Mouse (Mus musculus) adrenal gland, postnatal 0 days (tissue): ENCODE measurements around the gene Eif4g3. TPM values are rescaled to one million over a fixed set of nuclear protein-coding genes. Genes with fewer than 3 reads are reported as not detected.

Experiments used
- microRNA-seq: library from miRNA; unstranded; fragments of <30 nt; microRNA quantifications from one replicate; pipeline ENCODE4, GENCODE M21; 2016; ENCODE audit warnings: borderline replicate concordance; ENCODE audit not compliant: insufficient number of aligned reads
- polyA plus RNA-seq: library from polyadenylated mRNA; unstranded; fragments of >200 nt; fragmentation: Nextera tagmentation; extraction: Ambion mirVana; gene quantifications from 2 replicates; pipeline ENCODE4 v1.2.1, GENCODE M21; 2015

The Eif4g3 gene
- 22.2 and 29.8 TPM in 2 replicates for polyA plus RNA-seq

DNA sequence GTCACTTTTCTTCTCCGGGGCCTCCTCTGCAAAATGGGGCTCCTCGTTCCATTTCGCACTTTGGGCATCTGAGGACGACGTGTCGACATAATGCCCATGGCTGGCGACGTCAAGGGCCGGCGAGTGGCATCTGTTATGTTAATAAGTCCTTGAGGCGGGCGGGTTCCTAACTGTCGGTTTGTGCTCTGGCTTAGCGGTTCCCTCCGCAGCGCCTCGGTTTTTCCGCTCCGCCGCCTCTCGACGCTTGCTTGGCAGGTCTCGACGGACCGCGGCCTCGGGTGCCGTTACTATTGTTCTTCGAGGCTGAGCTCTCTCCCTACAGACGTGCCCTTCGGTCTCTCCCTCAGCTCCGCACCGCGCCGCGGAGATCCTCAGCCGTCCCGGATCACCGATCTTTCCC lies at the start of gene Eif4g3:
Gene Eif4g3 (plus strand): TSS at position 133 of the 400 bp plus-strand sequence.

DNA sequence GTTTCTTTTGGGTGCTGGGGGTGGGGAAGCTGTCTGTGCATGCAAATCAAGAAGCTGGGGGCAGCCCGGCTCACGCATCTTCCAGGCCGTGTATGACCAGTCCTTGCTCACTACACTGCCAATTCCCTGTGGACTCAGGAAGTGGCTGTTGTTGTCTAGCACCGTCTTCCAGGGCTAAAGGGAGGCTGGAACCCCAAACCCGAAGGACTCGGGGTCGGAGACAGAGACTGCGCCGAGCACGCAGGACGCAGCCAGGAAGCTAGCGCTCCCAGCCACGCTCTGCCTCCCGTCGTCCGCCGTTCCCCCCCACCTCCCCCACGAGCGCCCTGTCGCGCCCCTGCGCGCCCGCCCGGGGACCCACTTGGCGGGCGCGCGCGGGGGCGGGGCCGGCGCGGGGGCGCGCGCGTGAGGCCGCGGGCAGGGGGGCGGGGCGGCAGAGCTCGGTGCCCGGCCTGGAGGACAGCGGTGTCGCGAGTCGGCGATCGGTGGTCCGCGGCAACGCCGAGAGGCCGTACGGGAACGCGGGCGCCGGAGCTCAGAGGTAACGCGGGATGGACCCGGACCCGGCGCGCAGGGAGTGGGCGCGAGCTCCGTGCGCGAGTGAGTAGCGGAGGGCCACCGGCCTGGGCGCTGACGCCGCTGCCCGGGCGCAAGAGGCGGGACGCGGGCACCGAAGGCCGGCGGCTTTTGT lies 223.5 kb downstream of the Eif4g3 start, which contains the start of gene Hp1bp3:
Gene Hp1bp3 (plus strand): TSS at position 97 of the 691 bp plus-strand sequence.

DNA sequence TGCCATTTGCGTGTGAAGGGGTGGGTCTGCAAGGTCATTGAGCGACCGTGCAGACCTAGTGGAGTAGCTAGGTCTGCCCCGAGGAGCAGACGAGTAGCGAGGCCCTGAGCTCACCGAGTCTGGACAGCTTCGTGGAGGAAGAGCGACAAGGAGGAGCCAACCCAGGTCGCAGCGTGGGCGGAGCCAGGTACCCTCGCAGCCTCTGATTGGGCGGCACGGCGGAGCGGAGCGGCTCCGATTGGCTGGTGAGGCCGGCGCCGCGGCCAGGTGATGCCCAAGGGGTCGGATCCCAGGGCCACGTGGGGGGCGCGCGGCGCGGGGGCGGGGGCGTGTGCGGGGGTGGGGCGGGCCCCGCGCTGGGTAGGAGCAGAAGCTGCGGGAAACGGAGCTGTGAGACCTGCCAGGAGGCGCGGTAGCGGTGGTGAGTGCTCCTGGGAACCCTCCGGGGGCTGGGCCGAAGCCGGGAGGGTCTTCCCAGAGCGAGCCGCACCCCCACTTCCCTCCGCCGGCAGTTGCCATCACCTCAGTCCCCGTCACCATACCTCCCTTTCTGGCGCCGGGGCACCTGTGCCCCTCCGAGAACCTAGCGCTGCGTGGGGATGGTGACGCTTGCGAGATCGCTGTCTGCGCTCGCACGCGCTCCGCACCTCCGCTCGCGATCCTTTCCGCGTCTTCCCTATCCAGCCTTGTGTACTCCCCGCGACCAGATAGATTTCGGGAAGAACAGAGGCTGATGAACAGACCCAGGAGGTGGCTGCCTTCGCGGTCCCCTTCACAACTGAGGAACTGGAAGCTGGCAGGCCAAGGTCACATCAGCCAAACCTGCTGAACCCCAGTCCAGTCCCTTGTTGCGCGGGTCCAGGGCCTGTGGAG lies 257.5 kb downstream of the Eif4g3 start, which contains the start of the genes Sh2d5 and Kif17:
Gene Sh2d5 (plus strand): TSS at position 316 of the 873 bp plus-strand sequence.
Gene Kif17 (plus strand): TSS at position 348 of the 873 bp plus-strand sequence.

Small RNA genes lying within 50 kb of the gene (microRNA-seq; reads per million reads assigned to microRNA genes)
- not detected for gene Mir6399

Other genes starting within 250 kb of the Eif4g3 start
- 3.6 and 5.6 TPM in 2 replicates for gene Alpl, start 196.6 kb upstream of the Eif4g3 start, polyA plus RNA-seq
- gene Ece1, start 130.8 kb upstream of the Eif4g3 start, polyA plus RNA-seq = 45.2 and 82.1 TPM in 2 replicates
- 100 and 134 TPM in 2 replicates for gene Hp1bp3, start 223.3 kb downstream of the Eif4g3 start, polyA plus RNA-seq